Mouse (Mus musculus) gastrocnemius, adult 2 months (tissue): Measurements from ENCODE around the gene Dand5. TPM values are rescaled to one million over a fixed set of nuclear protein-coding genes. Genes with fewer than 3 reads are reported as not detected.

Experiments used
- DNase-seq: peaks from one replicate; pipeline ENCODE4 v3.0.0; 2022
- H3K27ac ChIP-seq: fragments of 200-600 bp; 2 replicates; pipeline ENCODE4 v1.8.1; 2022; ENCODE audit warnings: mild to moderate bottlenecking
- H3K4me3 ChIP-seq: fragments of 200-600 bp; 2 replicates; pipeline ENCODE4 v1.8.1; 2022; ENCODE audit warnings: mild to moderate bottlenecking, moderate library complexity
- CTCF ChIP-seq: fragments of 200-600 bp; IDR thresholded peaks from 2 replicates; pipeline ENCODE4 v1.8.1; 2022; ENCODE audit warnings: antibody characterized with exemption, mild to moderate bottlenecking, moderate library complexity
- intact Hi-C: fragments of 180-260 bp; cut with DNase I; formaldehyde crosslinking; loops from one replicate; pipeline ENCODE4 v1.15.1; 2025
- microRNA-seq: library from miRNA; unstranded; fragments of <30 nt; microRNA quantifications from one replicate; pipeline ENCODE4 v1.2.0, GENCODE M21; 2021
- total RNA-seq, 2 experiments: library from RNA; stranded (reverse); gene quantifications; 2 replicates each; pipeline ENCODE4 v1.2.3; 2021

Dand5 gene
- total RNA-seq, 2 experiments from 2014 or later, result 10.2 to 14.3 TPM

DNA sequence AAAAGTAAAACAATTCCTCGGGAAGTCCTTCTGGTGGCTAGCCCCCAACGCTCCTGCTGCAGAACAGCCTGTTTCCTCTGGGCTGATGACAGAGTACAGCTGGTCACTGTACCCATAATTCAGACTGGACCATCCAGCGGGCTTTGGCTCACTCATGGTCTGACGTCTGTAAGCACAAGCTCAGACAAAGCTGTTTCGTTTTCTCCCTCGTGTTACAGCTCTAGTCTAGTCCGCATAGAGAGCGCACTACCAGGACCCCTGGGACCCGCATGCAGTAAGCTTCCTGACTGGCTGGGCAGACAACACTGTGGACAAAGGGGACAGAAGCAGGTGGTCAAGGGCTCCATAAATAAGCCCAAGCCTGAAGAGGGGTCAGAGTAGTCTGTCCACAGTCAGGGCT is 56.2 kb downstream of the Dand5 start:
- no peak for TF ChIP-seq CTCF
- DNase-seq, result peak; percentile 41
- Histone ChIP-seq H3K27ac (peak overlapping the region; percentile 96), H3K4me3 (peak overlapping the region; percentile 39)
- intact Hi-C loops, result loop anchor here (2.0 kb wide), 1 partner anchor 58 kb away; no protein-coding TSS in a partner anchor

DNA sequence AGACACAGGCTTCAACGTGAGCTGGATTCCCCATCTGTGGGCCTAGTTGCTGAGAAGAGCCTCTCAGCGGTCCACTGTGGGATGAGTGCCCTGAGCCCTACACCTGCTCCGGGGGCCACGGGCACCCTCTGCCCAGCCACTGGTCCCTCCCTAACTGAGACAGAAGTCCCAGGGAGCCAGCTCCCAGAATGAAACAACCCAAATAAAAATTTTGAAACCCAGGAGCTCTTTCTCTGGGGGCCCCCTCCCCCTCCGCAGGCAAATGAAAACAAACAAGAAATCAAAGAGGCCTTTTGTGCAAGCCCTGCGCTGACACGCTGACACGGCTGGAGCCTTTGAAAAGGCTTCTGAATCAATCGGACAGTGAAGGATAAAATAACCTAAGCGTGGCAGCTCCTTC is 57.0 kb downstream of the Dand5 start:
- H3K4me3 ChIP-seq, result peak overlapping the region; percentile 39
- H3K27ac ChIP-seq, result peak overlapping the region; percentile 96
- intact Hi-C loops, result loop anchor here (2.0 kb wide), 2 partner anchors 17 to 57 kb away; no protein-coding TSS in a partner anchor
- TF ChIP-seq CTCF, result no peak
- peak; percentile 29 for DNase-seq

Small RNAs within 50 kb of the gene (microRNA-seq; reads per million reads assigned to microRNA genes)
- gene Mir7069, result not detected

Other genes starting within 250 kb of the Dand5 start
- 1 to 10 TPM; 5.9 to 6.5 TPM for gene Ier2, start 160.0 kb downstream of the Dand5 start, total RNA-seq
- 10 to 100 TPM; 45.6 to 57.5 TPM for gene Trmt1, start 136.5 kb downstream of the Dand5 start, total RNA-seq
- gene Nacc1, start 135.0 kb downstream of the Dand5 start, total RNA-seq, result 10 to 100 TPM; 18.7 to 24.3 TPM
- gene Lyl1, start 121.4 kb downstream of the Dand5 start, total RNA-seq, result 1 to 10 TPM; 1.1 to 1.3 TPM
- gene G430095P16Rik, start 99.8 kb downstream of the Dand5 start, total RNA-seq, result under 1 TPM; 0.36 to 0.78 TPM
- 100 to 1,000 TPM; 465 to 558 TPM for gene Nfix, start 22.5 kb downstream of the Dand5 start, total RNA-seq
- gene Gadd45gip1, start 8.7 kb upstream of the Dand5 start, total RNA-seq, result 10 to 100 TPM; 16.2 to 30.4 TPM
- 100 to 1,000 TPM; 159 to 172 TPM for gene Rad23a, start 17.8 kb upstream of the Dand5 start, total RNA-seq
- gene Calr, start 24.1 kb upstream of the Dand5 start, total RNA-seq, result 100 to 1,000 TPM; 149 to 205 TPM
- 10 to 100 TPM; 23.8 to 24.9 TPM for gene Farsa, start 34.2 kb upstream of the Dand5 start, total RNA-seq
- gene Syce2, start 49.3 kb upstream of the Dand5 start, total RNA-seq, result 1 to 10 TPM; 1.2 to 1.8 TPM
- 10 to 100 TPM; 33.9 to 51.1 TPM for gene Gcdh, start 71.1 kb upstream of the Dand5 start, total RNA-seq
- not detected for gene Klf1, start 79.1 kb upstream of the Dand5 start, total RNA-seq
- gene Dnase2a, start 85.7 kb upstream of the Dand5 start, total RNA-seq, result 1 to 10 TPM; 4.0 to 8.4 TPM
- under 1 TPM in 1 of 2 experiments, not detected in 1; 0.17 TPM for gene Mast1, start 114.5 kb upstream of the Dand5 start, total RNA-seq
- gene Rtbdn, start 124.2 kb upstream of the Dand5 start, total RNA-seq, result not detected
- not detected for gene Gm49661, start 146.6 kb upstream of the Dand5 start, total RNA-seq
- 100 to 1,000 TPM; 151 to 245 TPM for gene Prdx2, start 146.8 kb upstream of the Dand5 start, total RNA-seq
- 10 to 100 TPM; 22.1 to 25.9 TPM for gene Rnaseh2a, start 146.9 kb upstream of the Dand5 start, total RNA-seq
- gene Junb, start 155.9 kb upstream of the Dand5 start, total RNA-seq, result 10 to 100 TPM in 1 of 2 experiments, 1 to 10 TPM in 1; 5.7 to 10.1 TPM
- 1 to 10 TPM; 1.4 to 2.0 TPM for gene Hook2, start 167.8 kb upstream of the Dand5 start, total RNA-seq
- not detected for gene Best2, start 191.7 kb upstream of the Dand5 start, total RNA-seq
- 10 to 100 TPM; 50.6 to 58.0 TPM for gene Asna1, start 202.5 kb upstream of the Dand5 start, total RNA-seq
- gene Trir, start 204.0 kb upstream of the Dand5 start, total RNA-seq, result 10 to 100 TPM; 71.9 to 72.4 TPM
- gene Tnpo2, start 214.1 kb upstream of the Dand5 start, total RNA-seq, result 10 to 100 TPM; 29.9 to 33.4 TPM
- 1 to 10 TPM; 1.4 to 1.5 TPM for gene Fbxw9, start 237.2 kb upstream of the Dand5 start, total RNA-seq
- not detected for gene Gm5741, start 245.2 kb upstream of the Dand5 start, total RNA-seq
- gene Dhps, start 248.9 kb upstream of the Dand5 start, total RNA-seq, result 10 to 100 TPM; 27.0 to 28.2 TPM